Mouse (Mus musculus) limb, embryonic 11.5 days (tissue): Measurements from ENCODE around the gene Jup. TPM values are rescaled to one million over a fixed set of nuclear protein-coding genes. Genes with fewer than 3 reads are reported as not detected.

ENCODE experiments used
- ATAC-seq: fragments of 200-750 bp; cut with Nextera tagmentation; 2 replicates; pipeline ENCODE4 v1.8.0; 2017; ENCODE audit warnings: low read depth; ENCODE audit not compliant: insufficient number of reproducible peaks, low FRiP score, low TSS enrichment
- DNase-seq: peaks from one replicate; pipeline ENCODE4 v3.0.0-alpha.2; 2015; ENCODE audit warnings: low spot score
- H3K27ac ChIP-seq: fragments of 300-500 bp; sonication (generic); replicated peaks from 2 replicates; pipeline ENCODE4 v1.5.1; 2014; ENCODE audit warnings: low read depth, mild to moderate bottlenecking, low read length
- H3K27me3 ChIP-seq: fragments of 300-500 bp; sonication (generic); 2 replicates; pipeline ENCODE4 v1.6.1; 2014; ENCODE audit warnings: mild to moderate bottlenecking, low read length, mixed read lengths; ENCODE audit not compliant: control insufficient read depth, insufficient read depth
- H3K36me3 ChIP-seq: fragments of 300-500 bp; sonication (generic); 2 replicates; pipeline ENCODE4 v1.6.1; 2014; ENCODE audit warnings: mild to moderate bottlenecking, low read length, moderate library complexity, mixed read lengths; ENCODE audit not compliant: control insufficient read depth, insufficient read depth
- H3K4me1 ChIP-seq: fragments of 300-500 bp; sonication (generic); 2 replicates; pipeline ENCODE4 v1.6.1; 2014; ENCODE audit warnings: low read length, mixed read lengths; ENCODE audit not compliant: control insufficient read depth, insufficient read depth
- H3K4me2 ChIP-seq: fragments of 300-500 bp; sonication (generic); 2 replicates; pipeline ENCODE4 v1.6.1; 2014; ENCODE audit warnings: low read depth, mild to moderate bottlenecking, moderate library complexity; ENCODE audit not compliant: severe bottlenecking
- H3K4me3 ChIP-seq: fragments of 300-500 bp; sonication (generic); 2 replicates; pipeline ENCODE4 v1.5.1; 2014; ENCODE audit warnings: low read depth, low read length
- H3K9ac ChIP-seq: fragments of 300-500 bp; sonication (generic); 2 replicates; pipeline ENCODE4 v1.6.1; 2014; ENCODE audit warnings: mild to moderate bottlenecking, low read length
- H3K9me3 ChIP-seq: fragments of 300-500 bp; sonication (generic); 2 replicates; pipeline ENCODE4 v1.6.1; 2016; ENCODE audit warnings: low read length; ENCODE audit not compliant: control insufficient read depth
- WGBS: fragments of 180-500 bp; shearing (Covaris S2); extraction: QIAGEN DNeasy Blood & Tissue Kit; methylation state at CpG from one replicate; pipeline ENCODE4 v1.1.7; 2014; 5-methylcytosine and 5-hydroxymethylcytosine counted together
- polyA plus RNA-seq: library from polyadenylated mRNA; unstranded; fragments of >200 nt; fragmentation: Nextera tagmentation; extraction: Ambion mirVana; gene quantifications from 2 replicates; pipeline ENCODE4 v1.2.1, GENCODE M21; 2014

Jup gene
- polyA plus RNA-seq, 1 experiment from 2014 or later = 29.8 TPM

DNA sequence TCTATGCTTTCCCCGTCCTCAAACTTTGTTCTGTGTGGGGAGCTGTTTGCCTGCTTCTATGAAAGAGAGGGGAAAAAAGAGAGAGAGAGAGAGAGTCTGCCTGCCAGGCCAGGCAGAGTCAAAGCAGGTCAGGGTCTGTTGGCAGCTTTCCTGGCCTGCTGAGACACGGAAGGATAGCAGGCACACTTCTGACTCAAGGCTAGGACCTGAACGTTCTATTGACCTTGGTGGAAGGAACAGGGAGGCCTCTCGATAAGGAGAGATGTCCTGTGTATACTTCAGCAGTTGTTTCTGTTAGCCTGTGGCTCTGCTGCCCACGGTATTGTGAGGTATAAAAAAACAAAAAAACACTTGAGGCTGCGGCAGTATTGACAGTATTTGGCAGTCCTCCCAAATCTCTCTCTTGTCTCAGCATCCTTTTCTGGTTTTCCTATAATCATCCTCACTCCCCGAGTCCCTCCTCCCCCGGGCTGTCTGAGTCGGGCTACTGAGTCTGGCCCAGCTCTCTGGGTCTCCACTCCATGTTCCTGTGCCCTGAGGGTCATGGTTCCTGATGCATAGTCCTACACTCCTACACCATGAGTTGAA lies 31.1 kb upstream of the Jup start:
- Histone ChIP-seq H3K4me1 (no peaks in the 10 kb centered on the region), H3K9me3 (no peaks in the 10 kb centered on the region), H3K27me3 (no peaks in the 10 kb centered on the region), H3K4me3 (no peak overlapping the region), H3K27ac (no peak overlapping the region), H3K9ac (no peak overlapping the region), H3K4me2 (no peak overlapping the region), H3K36me3 (peaks cover 11% of the 10 kb centered on the region)
- WGBS = 89% methylated on average over 9 of the region's 9 CpGs
- DNase-seq (no peak), ATAC-seq (no peak)

DNA sequence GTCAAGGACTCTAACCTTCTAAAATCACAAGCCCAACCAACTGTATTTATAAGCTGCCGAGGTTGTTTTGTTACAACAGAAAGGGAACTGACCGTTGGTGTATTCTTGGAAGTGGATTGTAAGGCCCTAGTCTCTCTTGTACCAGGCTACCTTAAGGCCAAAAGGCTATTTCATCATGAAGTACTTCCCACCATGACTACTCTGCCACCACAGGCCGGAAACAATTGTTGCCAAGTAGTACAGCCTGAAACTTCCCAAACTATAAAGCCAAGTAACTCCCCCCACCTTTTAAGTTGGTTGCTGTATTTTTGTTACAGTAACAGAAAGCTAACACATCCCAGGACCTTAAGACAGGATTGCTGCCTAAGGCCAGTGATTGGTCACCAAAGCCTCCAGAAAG lies 29.3 kb upstream of the Jup start:
- Histone ChIP-seq H3K4me1 (no peaks in the 10 kb centered on the region), H3K36me3 (peaks cover 11% of the 10 kb centered on the region), H3K4me2 (no peak overlapping the region), H3K27ac (no peak overlapping the region), H3K4me3 (no peak overlapping the region), H3K27me3 (no peaks in the 10 kb centered on the region), H3K9ac (no peak overlapping the region), H3K9me3 (no peaks in the 10 kb centered on the region)
- DNase-seq (no peak), ATAC-seq (no peak)
- 85% methylated on average over 3 of the region's 3 CpGs for WGBS

DNA sequence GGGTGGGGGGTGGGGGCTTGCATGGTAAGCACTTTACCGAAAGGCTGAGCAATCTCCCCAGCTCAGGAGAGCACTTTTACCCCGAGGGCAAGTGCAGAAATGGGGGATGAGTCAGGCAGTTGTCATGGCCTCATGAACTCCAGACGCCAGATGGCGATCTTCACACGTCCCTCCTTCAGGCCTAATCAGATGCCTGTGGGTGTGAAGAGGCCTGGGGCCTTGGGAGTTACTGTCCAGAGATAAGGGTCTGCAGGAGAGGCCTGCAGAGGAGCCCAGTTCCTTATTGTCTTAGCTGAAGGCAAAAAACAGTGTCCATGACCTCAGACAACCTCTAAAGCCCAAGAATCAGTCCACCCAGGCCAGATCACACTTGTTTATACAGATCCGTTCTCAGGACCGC lies 28.3 kb upstream of the Jup start:
- DNase-seq (no peak), ATAC-seq (no peak)
- no peak overlapping the region for H3K27ac ChIP-seq
- H3K36me3 ChIP-seq = peaks cover 11% of the 10 kb centered on the region
- no peaks in the 10 kb centered on the region for H3K27me3 ChIP-seq
- no peak overlapping the region for H3K9ac ChIP-seq
- H3K4me3 ChIP-seq = no peak overlapping the region
- H3K4me1 ChIP-seq = no peaks in the 10 kb centered on the region
- H3K9me3 ChIP-seq = no peaks in the 10 kb centered on the region
- no peak overlapping the region for H3K4me2 ChIP-seq
- 22% methylated on average over 7 of the region's 7 CpGs for WGBS

DNA sequence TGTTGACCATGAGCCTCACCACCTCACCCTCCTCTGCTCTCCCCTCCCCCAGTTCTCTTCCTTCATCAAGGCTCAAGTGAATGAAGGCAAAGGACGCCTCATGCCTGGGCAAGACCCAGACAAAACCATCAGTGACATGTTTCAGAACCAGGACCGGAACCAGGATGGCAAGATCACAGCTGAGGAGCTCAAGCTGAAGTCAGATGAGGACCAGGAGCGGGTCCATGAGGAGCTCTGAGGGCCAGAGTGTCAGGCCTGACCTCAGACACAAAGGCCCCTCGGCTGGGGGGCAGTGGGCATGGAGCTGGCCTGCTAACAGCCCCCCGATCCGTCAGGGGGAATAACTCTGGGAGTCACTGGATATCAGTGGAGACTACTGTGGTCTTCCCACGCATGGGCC lies 26.3 kb upstream of the Jup start:
- no peak overlapping the region for H3K4me2 ChIP-seq
- no peak overlapping the region for H3K27ac ChIP-seq
- H3K4me1 ChIP-seq = no peaks in the 10 kb centered on the region
- no peaks in the 10 kb centered on the region for H3K9me3 ChIP-seq
- ATAC-seq = no peak
- H3K4me3 ChIP-seq = no peak overlapping the region
- 91% methylated on average over 7 of the region's 7 CpGs for WGBS
- H3K36me3 ChIP-seq = no peaks in the 10 kb centered on the region; the same call in 1 of the 2 replicates
- H3K9ac ChIP-seq = no peak overlapping the region
- H3K27me3 ChIP-seq = no peaks in the 10 kb centered on the region
- DNase-seq = no peak

DNA sequence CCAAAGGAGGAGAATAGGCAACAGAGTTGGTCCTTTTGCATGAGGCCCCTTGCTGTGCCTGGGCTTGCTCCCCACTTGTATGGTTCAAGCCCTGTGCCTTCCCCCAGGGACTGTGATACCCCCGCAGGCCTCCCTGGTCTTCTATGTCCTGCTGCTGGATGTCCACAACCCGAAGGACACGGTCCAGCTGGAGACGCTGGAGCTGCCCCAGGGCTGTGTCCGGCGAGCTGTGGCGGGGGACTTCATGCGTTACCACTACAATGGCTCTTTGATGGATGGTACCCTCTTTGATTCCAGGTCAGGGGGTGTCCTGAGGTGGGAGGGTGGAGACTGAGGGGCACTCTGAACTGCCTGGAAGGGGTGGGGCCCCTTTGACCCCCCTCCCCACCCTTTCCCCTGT lies 24.0 kb upstream of the Jup start:
- Histone ChIP-seq H3K27ac (no peak overlapping the region), H3K9me3 (no peaks in the 10 kb centered on the region), H3K4me1 (peaks cover under 1% of the 10 kb centered on the region; the same call in 1 of the 2 replicates), H3K4me2 (no peak overlapping the region), H3K27me3 (no peaks in the 10 kb centered on the region), H3K36me3 (no peaks in the 10 kb centered on the region; the same call in 1 of the 2 replicates), H3K9ac (no peak overlapping the region), H3K4me3 (no peak overlapping the region)
- ATAC-seq = no peak
- no peak for DNase-seq
- WGBS = 83% methylated on average over 8 of the region's 8 CpGs

GRCm38 (mm10) chr11:100414914-100415822 lies 17.6 kb upstream of the Jup start, which contains the start of gene Fkbp10:
Gene Fkbp10, plus strand, starts transcription at chr11:100415697.
- DNase-seq = peak; percentile 81
- Histone ChIP-seq H3K9me3 (no peaks in the 10 kb centered on the region), H3K4me1 (peaks cover 24% of the 10 kb centered on the region), H3K4me2 (peak within 1 kb of the TSS; percentile 90), H3K36me3 (no peaks in the 10 kb centered on the region), H3K4me3 (peak within 1 kb of the TSS; percentile 72), H3K27ac (peak within 1 kb of the TSS; percentile 90), H3K9ac (peak within 1 kb of the TSS; percentile 85), H3K27me3 (no peaks in the 10 kb centered on the region)
- WGBS = under 1% methylated on average over 31 of the region's 31 CpGs
- peak; percentile 63 for ATAC-seq

DNA sequence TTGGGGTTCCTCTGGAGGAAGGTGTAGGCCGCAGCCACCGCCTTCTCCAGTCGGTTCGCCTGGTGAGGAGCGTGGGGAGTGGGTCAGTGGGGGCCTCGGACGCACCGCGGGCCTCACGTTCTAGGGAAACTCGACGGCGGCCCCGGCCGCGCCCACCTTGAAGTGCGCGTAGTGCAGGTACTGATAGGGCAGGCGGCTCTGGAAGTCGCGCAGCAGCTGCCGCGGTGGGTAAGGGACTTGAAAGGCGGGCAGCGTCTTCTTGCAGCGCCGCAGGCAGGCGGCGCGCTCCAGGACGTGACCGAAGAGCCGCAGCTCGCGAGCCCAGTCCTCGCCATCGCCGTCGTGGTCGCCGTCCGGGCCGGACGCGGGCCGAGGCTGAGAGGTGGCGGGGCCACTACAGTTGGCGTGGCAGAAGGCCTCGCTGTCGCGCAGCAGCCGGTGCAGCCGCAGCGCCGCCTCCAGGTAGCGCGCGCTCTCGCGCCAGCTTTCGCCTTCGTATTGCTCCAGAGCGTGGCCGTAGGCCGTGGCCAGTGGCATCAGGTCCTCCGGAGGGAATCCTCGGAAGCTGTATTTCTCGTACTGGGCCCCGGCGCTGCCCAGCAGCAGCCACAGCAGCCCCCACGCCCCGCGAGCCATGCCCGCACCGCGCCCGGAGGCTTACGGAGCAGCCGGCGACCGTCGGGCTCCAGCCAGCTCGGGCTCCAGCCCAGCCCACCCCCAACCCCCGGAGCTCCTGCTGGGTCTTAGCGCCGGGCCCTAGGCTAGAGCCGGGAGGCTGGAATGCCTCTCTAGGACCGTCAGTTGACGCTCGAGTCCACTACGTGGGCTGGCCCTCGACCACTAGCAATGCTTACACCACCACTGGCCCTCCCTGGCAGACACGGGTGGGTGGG lies 16.7 kb upstream of the Jup start, which contains the start of gene P3h4:
Gene P3h4 (minus strand): TSS at position 816 of the 893 bp plus-strand sequence.
- Histone ChIP-seq H3K27ac (peak within 1 kb of the TSS; percentile 90), H3K4me1 (peaks cover 24% of the 10 kb centered on the region), H3K4me2 (peak within 1 kb of the TSS; percentile 90), H3K27me3 (no peaks in the 10 kb centered on the region), H3K9me3 (no peaks in the 10 kb centered on the region), H3K4me3 (peak within 1 kb of the TSS; percentile 72), H3K36me3 (no peaks in the 10 kb centered on the region), H3K9ac (peak within 1 kb of the TSS; percentile 85)
- ATAC-seq (peak; percentile 92), DNase-seq (peak; percentile 90)
- WGBS = 1% methylated on average over 91 of the region's 93 CpGs

DNA sequence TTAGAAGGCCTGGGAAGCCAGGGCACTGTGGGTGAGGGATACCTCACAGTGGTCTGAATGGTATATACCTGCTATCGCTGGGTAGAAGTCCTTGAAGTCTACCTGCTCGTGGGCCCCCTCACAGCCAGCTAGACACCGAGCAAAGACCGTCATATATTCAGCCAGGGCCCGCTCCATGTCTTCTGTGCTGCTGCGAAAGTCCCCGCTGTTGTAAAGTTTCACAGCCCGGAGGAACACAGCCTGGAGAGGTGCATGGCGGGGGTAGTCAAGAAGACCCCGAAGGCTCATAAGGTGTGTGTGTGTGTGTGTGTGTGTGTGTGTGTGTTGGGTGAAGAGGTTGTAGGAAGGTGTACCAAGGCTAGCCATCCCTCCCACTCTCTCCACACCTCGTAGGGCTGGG lies 16.0 kb upstream of the Jup start:
- H3K4me1 ChIP-seq = peaks cover 24% of the 10 kb centered on the region

More for the DNA sequence above, 16.0 kb upstream of the Jup start:
- Histone ChIP-seq H3K9me3 (no peaks in the 10 kb centered on the region), H3K9ac (peak overlapping the region; percentile 78), H3K36me3 (peaks cover 4% of the 10 kb centered on the region; the same call in 1 of the 2 replicates), H3K4me3 (peak overlapping the region; percentile 72), H3K4me2 (peak overlapping the region; percentile 90), H3K27me3 (no peaks in the 10 kb centered on the region), H3K27ac (0 out of 2 replicates have a peak overlapping the region, but pooled peaks have one; percentile 90)
- DNase-seq (no peak), ATAC-seq (no peak)
- WGBS = 74% methylated on average over 11 of the region's 11 CpGs
